Mouse (Mus musculus) olfactory bulb, adult 2 months (tissue): ENCODE results near the gene Nyx.

Experiments used
- CTCF ChIP-seq: fragments of 200-500 bp; IDR thresholded peaks from 2 replicates; pipeline ENCODE4 v1.5.1; 2012; ENCODE audit warnings: low read depth, mild to moderate bottlenecking, low read length, moderate library complexity; ENCODE audit not compliant: insufficient read depth
- POLR2A ChIP-seq: fragments of 200-500 bp; IDR thresholded peaks from 2 replicates; pipeline ENCODE4 v1.6.1; 2012; ENCODE audit warnings: mild to moderate bottlenecking, low read depth, low read length, moderate library complexity; ENCODE audit not compliant: insufficient read depth

- TF ChIP-seq POLR2A (no peak), CTCF (no peak)
Observed at GRCm38 (mm10) chrX:13521288-13521687, 55.4 kb downstream of the Nyx start.
